Mouse (Mus musculus): ENCODE data around the gene Sptlc2. TPM values are rescaled to one million over a fixed set of nuclear protein-coding genes. Genes with fewer than 3 reads are reported as not detected.
"Not testable (repeated sequence)": the region's sequence is repeated elsewhere in the genome, so short reads cannot be mapped to it uniquely, and the experiment has no call there.

Gene Sptlc2
- total RNA-seq, 2 experiments from 2014 or later, result 7.9 to 10.0 TPM

GRCm38 (mm10) chr12:87279350-87279749, 108.8 kb downstream of the Sptlc2 start:
- no peak for DNase-seq (ENCODE audit: low spot score)

GRCm38 (mm10) chr12:87278118-87278730, 109.9 kb downstream of the Sptlc2 start:
- no peak for DNase-seq (ENCODE audit: low spot score)

GRCm38 (mm10) chr12:87277251-87277650, 110.9 kb downstream of the Sptlc2 start:
- DNase-seq (ENCODE audit: low spot score), result not testable (repeated sequence)

GRCm38 (mm10) chr12:87274853-87275831, 113.0 kb downstream of the Sptlc2 start:
- DNase-seq (ENCODE audit: low spot score), result no peak

GRCm38 (mm10) chr12:87267682-87268081, 120.5 kb downstream of the Sptlc2 start:
- DNase-seq (ENCODE audit: low spot score), result no peak

- peak; percentile 28 for DNase-seq (ENCODE audit: low spot score)
These were observed 121.1 kb downstream of the Sptlc2 start for GRCm38 (mm10) chr12:87266827-87267603.

GRCm38 (mm10) chr12:87266108-87266826, 121.9 kb downstream of the Sptlc2 start, which contains the start of the genes Vipas39 and Ahsa1:
Vipas39 (minus strand) TSS chr12:87266256.
Ahsa1 (plus strand) TSS chr12:87266479.
- peak; percentile 95 for DNase-seq (ENCODE audit: low spot score)

GRCm38 (mm10) chr12:87265444-87265843, 122.7 kb downstream of the Sptlc2 start:
- DNase-seq (ENCODE audit: low spot score), result no peak

- DNase-seq (ENCODE audit: low spot score), result no peak
These were observed 127.6 kb downstream of the Sptlc2 start for GRCm38 (mm10) chr12:87260562-87260961.

GRCm38 (mm10) chr12:87256629-87257028, 131.5 kb downstream of the Sptlc2 start:
- no peak for DNase-seq (ENCODE audit: low spot score)

Small RNAs within 50 kb of the gene (microRNA-seq; reads per million reads assigned to microRNA genes)
- not detected for gene Gm47293
- 68.5 reads per million, percentile 54 among the genes with 10 or more reads in this experiment for gene Mir3068

Other genes starting within 250 kb of the Sptlc2 start
- gene Gstz1, start 241.2 kb downstream of the Sptlc2 start, total RNA-seq (2021), result 10 to 100 TPM; 35.6 to 42.6 TPM
- gene Pomt2, start 240.4 kb downstream of the Sptlc2 start, total RNA-seq (2021), result 1 to 10 TPM; 4.1 to 5.3 TPM
- under 1 TPM in 1 of 2 experiments, not detected in 1; 0.25 TPM for gene Samd15, start 188.6 kb downstream of the Sptlc2 start, total RNA-seq (2021)
- gene Tmed8, start 187.9 kb downstream of the Sptlc2 start, total RNA-seq (2021), result 1 to 10 TPM; 1.3 to 1.4 TPM
- under 1 TPM; 0.55 to 0.94 TPM for gene Noxred1, start 149.6 kb downstream of the Sptlc2 start, total RNA-seq (2021)
- 1 to 10 TPM; 6.1 to 9.1 TPM for gene Vipas39, start 122.1 kb downstream of the Sptlc2 start, total RNA-seq (2021)
- gene Ahsa1, start 121.9 kb downstream of the Sptlc2 start, total RNA-seq (2021), result 100 to 1,000 TPM; 121 to 129 TPM
- not detected for gene Ism2, start 88.7 kb downstream of the Sptlc2 start, total RNA-seq (2021)
- 100 to 1,000 TPM; 159 to 162 TPM for gene Slirp, start 55.5 kb upstream of the Sptlc2 start, total RNA-seq (2021)
- 1 to 10 TPM; 4.1 to 5.5 TPM for gene Alkbh1, start 55.7 kb upstream of the Sptlc2 start, total RNA-seq (2021)
- gene Snw1, start 83.9 kb upstream of the Sptlc2 start, total RNA-seq (2021), result 10 to 100 TPM; 48.5 to 49.7 TPM
- gene Gm5788, start 106.4 kb upstream of the Sptlc2 start, total RNA-seq (2021), result not detected
- gene Gm8300, start 126.0 kb upstream of the Sptlc2 start, total RNA-seq (2021), result not detected
- not detected for gene Oog1, start 214.3 kb upstream of the Sptlc2 start, total RNA-seq (2021)
- not detected for gene Gm4027, start 230.5 kb upstream of the Sptlc2 start, total RNA-seq (2021)

All from gastrocnemius, adult 18-20 months (tissue).